Mouse (Mus musculus): Measurements from ENCODE around the gene Trdn. TPM values are rescaled to one million over a fixed set of nuclear protein-coding genes. Genes with fewer than 3 reads are reported as not detected.

The Trdn gene
- 4.2 and 4.4 TPM in 2 replicates for polyA plus RNA-seq (2015; fragmentation: Nextera tagmentation; extraction: Ambion mirVana)

DNA sequence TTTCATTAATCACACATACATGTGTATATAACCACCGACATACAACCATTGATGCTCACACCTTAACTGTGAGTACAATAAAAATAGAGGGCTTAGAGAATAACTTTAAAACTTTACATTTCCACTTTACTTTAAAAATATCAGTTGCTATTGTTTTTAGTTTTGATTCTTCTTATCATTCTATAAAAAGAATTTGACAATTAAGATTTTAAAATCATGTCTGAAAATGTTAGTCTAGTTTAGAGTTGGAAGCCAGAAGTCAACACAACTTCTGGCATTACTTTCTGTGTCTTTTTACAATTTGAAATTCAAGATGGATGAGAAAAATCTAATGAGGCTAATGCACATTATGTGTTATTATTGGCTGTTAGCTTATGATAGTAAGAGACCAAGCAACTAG, at the start of gene Trdn:
Gene Trdn, plus strand, starts transcription at position 301 of the 400 bp plus-strand sequence.
- no peaks in the 10 kb centered on the region for H3K9me3 ChIP-seq (ENCODE audit: low read length)
- no peak within 1 kb of the TSS for H3K27ac ChIP-seq (ENCODE audit: low read length)
- no peak within 1 kb of the TSS for H3K4me3 ChIP-seq (ENCODE audit: low read depth, low read length)
- no peak within 1 kb of the TSS for H3K9ac ChIP-seq (replicated peaks; ENCODE audit: low read depth)
- no peaks in the 10 kb centered on the region for H3K4me1 ChIP-seq (ENCODE audit: insufficient read depth, low read depth, low read length)
- DNase-seq (ENCODE audit: low spot score), result no peak
- H3K27me3 ChIP-seq (replicated peaks; ENCODE audit: insufficient read depth, low read length), result no peaks in the 10 kb centered on the region
- H3K4me2 ChIP-seq (replicated peaks; ENCODE audit: low read depth, low read length), result no peak within 1 kb of the TSS
- no peak for TF ChIP-seq EP300 (IDR thresholded peaks at IDR 0.05)
- no peak for TF ChIP-seq CTCF (IDR thresholded peaks at IDR 0.05)
- ATAC-seq, result no peak
- no peaks in the 10 kb centered on the region for H3K36me3 ChIP-seq (ENCODE audit: insufficient read depth, low read length)
- 74% methylated on average over 1 of the region's 1 CpGs for whole genome bisulfite sequencing

- Histone ChIP-seq H3K4me2 (replicated peaks; ENCODE audit: low read depth, low read length) (no peak overlapping the region), H3K4me1 (ENCODE audit: insufficient read depth, low read depth, low read length) (no peaks in the 10 kb centered on the region), H3K27me3 (replicated peaks; ENCODE audit: insufficient read depth, low read length) (no peaks in the 10 kb centered on the region), H3K9me3 (ENCODE audit: low read length) (no peaks in the 10 kb centered on the region), H3K9ac (replicated peaks; ENCODE audit: low read depth) (no peak overlapping the region), H3K36me3 (ENCODE audit: insufficient read depth, low read length) (no peaks in the 10 kb centered on the region), H3K4me3 (ENCODE audit: low read depth, low read length) (no peak overlapping the region), H3K27ac (ENCODE audit: low read length) (no peak overlapping the region)
- ATAC-seq (no peak), DNase-seq (ENCODE audit: low spot score) (no peak)
- WGBS, result 68% methylated on average over 1 of the region's 1 CpGs
- TF ChIP-seq CTCF (IDR thresholded peaks at IDR 0.05) (no peak), EP300 (IDR thresholded peaks at IDR 0.05) (no peak)
These were observed 19.6 kb upstream of the Trdn start for GRCm38 (mm10) chr10:33060771-33061170.

DNA sequence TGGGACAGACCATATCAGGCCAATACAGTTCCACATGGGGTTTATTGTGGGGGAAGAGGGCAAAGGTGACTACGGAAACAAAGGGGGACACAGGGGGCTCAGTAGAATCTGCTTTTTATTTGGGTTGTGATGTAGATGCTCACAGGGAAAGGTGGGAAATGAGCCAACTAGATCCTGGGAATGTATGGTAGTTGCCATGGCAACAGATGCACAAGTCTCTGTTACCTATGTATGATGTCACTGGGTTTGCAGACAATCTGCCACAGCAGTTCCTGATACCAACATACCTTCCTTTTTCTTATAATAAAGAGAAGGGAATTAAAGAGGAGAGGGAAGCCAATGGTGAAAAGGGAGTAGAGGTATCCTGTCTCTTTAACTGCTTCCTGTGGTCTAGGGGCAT, 14.8 kb upstream of the Trdn start:
- H3K36me3 ChIP-seq (ENCODE audit: insufficient read depth, low read length), result no peaks in the 10 kb centered on the region
- H3K9ac ChIP-seq (replicated peaks; ENCODE audit: low read depth), result no peak overlapping the region
- H3K4me1 ChIP-seq (ENCODE audit: insufficient read depth, low read depth, low read length), result no peaks in the 10 kb centered on the region
- H3K4me3 ChIP-seq (ENCODE audit: low read depth, low read length), result no peak overlapping the region
- no peaks in the 10 kb centered on the region for H3K27me3 ChIP-seq (replicated peaks; ENCODE audit: insufficient read depth, low read length)
- H3K27ac ChIP-seq (ENCODE audit: low read length), result no peak overlapping the region
- WGBS, result 97% methylated on average over 1 of the region's 1 CpGs
- TF ChIP-seq EP300 (IDR thresholded peaks at IDR 0.05) (no peak), CTCF (IDR thresholded peaks at IDR 0.05) (no peak)
- H3K9me3 ChIP-seq (ENCODE audit: low read length), result no peaks in the 10 kb centered on the region
- H3K4me2 ChIP-seq (replicated peaks; ENCODE audit: low read depth, low read length), result no peak overlapping the region
- DNase-seq (ENCODE audit: low spot score) (no peak), ATAC-seq (no peak)

DNA sequence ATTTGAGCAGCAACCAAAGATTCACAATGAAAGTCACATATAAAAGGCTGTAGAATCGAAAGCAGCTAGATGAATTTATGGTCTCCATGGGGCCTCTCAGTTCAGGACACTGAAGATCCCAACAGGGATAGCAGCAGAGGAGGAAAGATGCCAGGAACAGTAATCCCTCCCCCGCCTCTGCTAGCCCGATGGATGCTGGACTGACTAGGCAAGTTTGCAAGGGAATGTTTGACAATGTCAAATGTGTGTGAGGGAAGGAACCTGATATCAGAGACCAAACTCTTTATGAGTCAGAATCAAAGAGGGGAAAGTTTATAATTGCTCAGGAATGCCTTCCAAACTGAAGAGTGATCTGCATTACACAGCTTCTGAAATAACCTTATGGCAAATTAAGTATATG, 7.2 kb upstream of the Trdn start:
- no peak for ATAC-seq
- no peak for DNase-seq (ENCODE audit: low spot score)
- no peak for TF ChIP-seq CTCF (IDR thresholded peaks at IDR 0.05)
- TF ChIP-seq EP300 (IDR thresholded peaks at IDR 0.05), result no peak
- H3K4me2 ChIP-seq (replicated peaks; ENCODE audit: low read depth, low read length), result no peak overlapping the region
- no peak overlapping the region for H3K4me3 ChIP-seq (ENCODE audit: low read depth, low read length)
- H3K4me1 ChIP-seq (ENCODE audit: insufficient read depth, low read depth, low read length), result no peaks in the 10 kb centered on the region
- H3K27me3 ChIP-seq (replicated peaks; ENCODE audit: insufficient read depth, low read length), result no peaks in the 10 kb centered on the region
- H3K27ac ChIP-seq (ENCODE audit: low read length), result no peak overlapping the region
- H3K36me3 ChIP-seq (ENCODE audit: insufficient read depth, low read length), result no peaks in the 10 kb centered on the region
- no peak overlapping the region for H3K9ac ChIP-seq (replicated peaks; ENCODE audit: low read depth)
- H3K9me3 ChIP-seq (ENCODE audit: low read length), result no peaks in the 10 kb centered on the region
- 63% methylated on average over 3 of the region's 3 CpGs for WGBS

GRCm38 (mm10) chr10:33082151-33082844, 1.9 kb downstream of the Trdn start:
- no peaks in the 10 kb centered on the region for H3K36me3 ChIP-seq (ENCODE audit: insufficient read depth, low read length)
- no peak for DNase-seq (ENCODE audit: low spot score)
- no peaks in the 10 kb centered on the region for H3K27me3 ChIP-seq (replicated peaks; ENCODE audit: insufficient read depth, low read length)
- ATAC-seq, result no peak
- H3K4me1 ChIP-seq (ENCODE audit: insufficient read depth, low read depth, low read length), result no peaks in the 10 kb centered on the region
- no peak overlapping the region for H3K4me2 ChIP-seq (replicated peaks; ENCODE audit: low read depth, low read length)
- H3K27ac ChIP-seq (ENCODE audit: low read length), result no peak overlapping the region
- H3K9ac ChIP-seq (replicated peaks; ENCODE audit: low read depth), result no peak overlapping the region
- 55% methylated on average over 2 of the region's 2 CpGs for WGBS
- no peak overlapping the region for H3K4me3 ChIP-seq (ENCODE audit: low read depth, low read length)
- TF ChIP-seq CTCF (IDR thresholded peaks at IDR 0.05) (no peak), EP300 (IDR thresholded peaks at IDR 0.05) (no peak)
- no peaks in the 10 kb centered on the region for H3K9me3 ChIP-seq (ENCODE audit: low read length)

- 80% methylated on average over 1 of the region's 1 CpGs for WGBS
These were observed 2.7 kb downstream of the Trdn start for GRCm38 (mm10) chr10:33082961-33083626.

More at GRCm38 (mm10) chr10:33082961-33083626, 2.7 kb downstream of the Trdn start:
- Histone ChIP-seq H3K4me3 (ENCODE audit: low read depth, low read length) (no peak overlapping the region), H3K4me1 (ENCODE audit: insufficient read depth, low read depth, low read length) (no peaks in the 10 kb centered on the region), H3K9me3 (ENCODE audit: low read length) (no peaks in the 10 kb centered on the region), H3K9ac (replicated peaks; ENCODE audit: low read depth) (no peak overlapping the region), H3K27me3 (replicated peaks; ENCODE audit: insufficient read depth, low read length) (no peaks in the 10 kb centered on the region), H3K36me3 (ENCODE audit: insufficient read depth, low read length) (no peaks in the 10 kb centered on the region), H3K27ac (ENCODE audit: low read length) (no peak overlapping the region), H3K4me2 (replicated peaks; ENCODE audit: low read depth, low read length) (no peak overlapping the region)
- no peak for DNase-seq (ENCODE audit: low spot score)
- no peak for TF ChIP-seq CTCF (IDR thresholded peaks at IDR 0.05)
- TF ChIP-seq EP300 (IDR thresholded peaks at IDR 0.05), result no peak
- ATAC-seq, result no peak
